In the genomic region with DNA sequence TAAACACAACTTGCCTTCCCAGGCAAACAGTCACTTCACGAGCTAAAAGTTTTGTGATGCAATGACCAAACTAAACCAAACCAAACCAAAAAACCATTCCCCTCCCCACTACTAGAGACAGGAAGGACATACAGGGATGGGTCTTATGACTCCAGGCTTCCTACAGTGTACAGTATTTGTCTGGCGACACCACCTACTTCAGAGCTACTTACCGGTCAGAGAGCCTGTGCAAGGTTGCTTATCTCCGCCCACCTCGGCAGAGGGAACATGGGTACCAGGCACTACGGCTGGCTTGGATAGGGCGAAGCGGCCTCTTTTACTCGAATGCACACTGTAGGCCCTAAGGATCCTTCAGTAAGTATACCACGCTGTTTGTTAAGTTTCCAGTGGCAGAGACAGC, we compare ENCODE assay signal across 8 mouse cellular contexts. TPM values are rescaled to one million over a fixed set of nuclear protein-coding genes. Genes with fewer than 3 reads are reported as not detected.
A peak's percentile ranks its signal among the peaks of the same experiment; 100 is the strongest.
DNase-seq lines count a peak whose midpoint lies in the region; ATAC-seq and TF ChIP-seq lines count a peak whose summit lies in the region.

No protein-coding gene starts in this region.

- peak overlapping the region; percentile 99 for H3K4me3 ChIP-seq in thymus, adult 2 months (ENCODE audit: control insufficient read depth, insufficient read depth, low read length)
- peak overlapping the region; percentile 98 for H3K4me3 ChIP-seq in embryonic facial prominence, embryonic 13.5 days
- peak overlapping the region; percentile 67 for H3K4me3 ChIP-seq in lung, embryonic 16.5 days (ENCODE audit: low read length)
- H3K4me3 ChIP-seq in stomach, embryonic 16.5 days (replicated peaks; ENCODE audit: low read length), result peak overlapping the region; percentile 94

- H3K4me2 ChIP-seq in embryonic facial prominence, embryonic 13.5 days, result peak overlapping the region; percentile 96
- H3K4me2 ChIP-seq in lung, embryonic 16.5 days (ENCODE audit: low read depth, low read length), result peak overlapping the region; percentile 88
- H3K4me2 ChIP-seq in stomach, embryonic 16.5 days (ENCODE audit: low read depth, low read length), result peak overlapping the region; percentile 94

- peak overlapping the region; percentile 97 for H3K9ac ChIP-seq in embryonic facial prominence, embryonic 13.5 days
- peak overlapping the region; percentile 93 for H3K9ac ChIP-seq in lung, embryonic 16.5 days (ENCODE audit: low read length)
- H3K9ac ChIP-seq in stomach, embryonic 16.5 days (ENCODE audit: low read length), result peak overlapping the region; percentile 100

- no peak for ATAC-seq in embryonic facial prominence, embryonic 13.5 days (ENCODE audit: insufficient number of reproducible peaks, insufficient read depth, low FRiP score, low TSS enrichment, low read depth)
- ATAC-seq in lung, embryonic 16.5 days (ENCODE audit: low read depth), result no peak
- ATAC-seq in stomach, embryonic 16.5 days (ENCODE audit: insufficient read depth, low FRiP score), result no peak

- no peak for TF ChIP-seq POLR2A in thymus, adult 2 months (IDR thresholded peaks at IDR 0.05; ENCODE audit: control insufficient read depth, extremely low read depth, insufficient read depth, low read length, poor library complexity)

- peaks cover 17% of the 10 kb centered on the region for H3K4me1 ChIP-seq in thymus, adult 2 months (replicated peaks; ENCODE audit: control insufficient read depth, insufficient read depth, low read length)
- peaks cover 34% of the 10 kb centered on the region for H3K4me1 ChIP-seq in embryonic facial prominence, embryonic 13.5 days
- peaks cover 16% of the 10 kb centered on the region for H3K4me1 ChIP-seq in lung, embryonic 16.5 days (replicated peaks; ENCODE audit: control insufficient read depth, insufficient read depth, low read length)
- H3K4me1 ChIP-seq in stomach, embryonic 16.5 days (ENCODE audit: control insufficient read depth, insufficient read depth, low read length), result peaks cover 15% of the 10 kb centered on the region

- under 1% methylated on average over 10 of the region's 10 CpGs for WGBS in thymus, adult 2 months
- WGBS in embryonic facial prominence, embryonic 13.5 days, result under 1% methylated on average over 10 of the region's 10 CpGs
- WGBS in lung, embryonic 16.5 days, result 0% methylated on average over 10 of the region's 10 CpGs
- 0% methylated on average over 10 of the region's 10 CpGs for WGBS in stomach, embryonic 16.5 days

- H3K27me3 ChIP-seq in thymus, adult 2 months (ENCODE audit: control insufficient read depth, insufficient read depth, low read length), result no peaks in the 10 kb centered on the region
- H3K27me3 ChIP-seq in embryonic facial prominence, embryonic 13.5 days, result no peaks in the 10 kb centered on the region
- H3K27me3 ChIP-seq in lung, embryonic 16.5 days (ENCODE audit: control insufficient read depth, insufficient read depth, low read depth, low read length), result no peaks in the 10 kb centered on the region
- H3K27me3 ChIP-seq in stomach, embryonic 16.5 days (ENCODE audit: control insufficient read depth, insufficient read depth, low read length), result no peaks in the 10 kb centered on the region

- H3K36me3 ChIP-seq in thymus, adult 2 months (ENCODE audit: control insufficient read depth, insufficient read depth, low read length), result peaks cover 18% of the 10 kb centered on the region
- H3K36me3 ChIP-seq in embryonic facial prominence, embryonic 13.5 days, result peaks cover 32% of the 10 kb centered on the region
- peaks cover 18% of the 10 kb centered on the region for H3K36me3 ChIP-seq in lung, embryonic 16.5 days (ENCODE audit: control insufficient read depth, insufficient read depth, low read length)
- peaks cover 7% of the 10 kb centered on the region for H3K36me3 ChIP-seq in stomach, embryonic 16.5 days (ENCODE audit: control insufficient read depth, insufficient read depth, low read length)

- no peak for DNase-seq in thymus, adult 2 months
- no peak for DNase-seq in thymus, postnatal 25 days
- DNase-seq in kidney, adult 11 months, result peak; percentile 36
- no peak for DNase-seq in gastrocnemius, postnatal 10 days
- DNase-seq in cerebellum, adult 18-20 months, result no peak

- TF ChIP-seq CTCF in thymus, adult 2 months (IDR thresholded peaks at IDR 0.05; ENCODE audit: borderline replicate concordance, control insufficient read depth, extremely low read depth, insufficient read depth, low read length, poor library complexity), result no peak

- H3K27ac ChIP-seq in thymus, adult 2 months (ENCODE audit: control insufficient read depth, insufficient read depth, low read length), result peak overlapping the region; percentile 53
- H3K27ac ChIP-seq in embryonic facial prominence, embryonic 13.5 days, result peak overlapping the region; percentile 98
- H3K27ac ChIP-seq in lung, embryonic 16.5 days (ENCODE audit: low read length), result peak overlapping the region; percentile 97
- peak overlapping the region; percentile 99 for H3K27ac ChIP-seq in stomach, embryonic 16.5 days (ENCODE audit: low read length)

- H3K9me3 ChIP-seq in embryonic facial prominence, embryonic 13.5 days, result no peaks in the 10 kb centered on the region
- H3K9me3 ChIP-seq in lung, embryonic 16.5 days (ENCODE audit: control insufficient read depth, low read length), result no peaks in the 10 kb centered on the region
- no peaks in the 10 kb centered on the region for H3K9me3 ChIP-seq in stomach, embryonic 16.5 days (replicated peaks; ENCODE audit: control insufficient read depth, low read length)

RNA-seq across cellular contexts. Expression of gene Ube2i, which starts 2.1 kb away (rescaled TPM):
- polyA plus RNA-seq in thymus, adult 2 months (2012; rRNA removed), result 304 and 316 TPM in 2 replicates
- polyA plus RNA-seq in embryonic facial prominence, embryonic 13.5 days (2015; fragmentation: Nextera tagmentation; extraction: Ambion mirVana), result 631 and 713 TPM in 2 replicates
- polyA plus RNA-seq in lung, embryonic 16.5 days (2015; fragmentation: Nextera tagmentation; extraction: Ambion mirVana), result 625 and 662 TPM in 2 replicates
- polyA plus RNA-seq in stomach, embryonic 16.5 days (2015; fragmentation: Nextera tagmentation; extraction: Ambion mirVana), result 441 and 478 TPM in 2 replicates
- total RNA-seq in gastrocnemius, postnatal 10 days (2021), result 100 to 1,000 TPM; 113 to 136 TPM

RNA-seq across cellular contexts. Expression of gene Baiap3, which starts 16.2 kb away (rescaled TPM):
- 56.5 and 60.9 TPM in 2 replicates for polyA plus RNA-seq in thymus, adult 2 months (2012; rRNA removed)
- polyA plus RNA-seq in embryonic facial prominence, embryonic 13.5 days (2015; fragmentation: Nextera tagmentation; extraction: Ambion mirVana), result 1.8 and 2.2 TPM in 2 replicates
- 1.3 and 1.6 TPM in 2 replicates for polyA plus RNA-seq in lung, embryonic 16.5 days (2015; fragmentation: Nextera tagmentation; extraction: Ambion mirVana)
- polyA plus RNA-seq in stomach, embryonic 16.5 days (2015; fragmentation: Nextera tagmentation; extraction: Ambion mirVana), result 4.3 and 5.2 TPM in 2 replicates
- total RNA-seq in gastrocnemius, postnatal 10 days (2021), result under 1 TPM; 0.26 to 0.59 TPM

RNA-seq across cellular contexts. Expression of gene Prss34, which starts 25.9 kb away (rescaled TPM):
- 1.2 and 1.3 TPM in 2 replicates for polyA plus RNA-seq in thymus, adult 2 months (2012; rRNA removed)
- 0.51 and 0.79 TPM in 2 replicates for polyA plus RNA-seq in embryonic facial prominence, embryonic 13.5 days (2015; fragmentation: Nextera tagmentation; extraction: Ambion mirVana)
- 0.80 and 0.82 TPM in 2 replicates for polyA plus RNA-seq in lung, embryonic 16.5 days (2015; fragmentation: Nextera tagmentation; extraction: Ambion mirVana)
- polyA plus RNA-seq in stomach, embryonic 16.5 days (2015; fragmentation: Nextera tagmentation; extraction: Ambion mirVana), result 1.3 and 1.4 TPM in 2 replicates
- total RNA-seq in gastrocnemius, postnatal 10 days (2021), result 1 to 10 TPM; 5.0 to 5.2 TPM

RNA-seq across cellular contexts. Expression of gene Tsr3, which starts 32.4 kb away (rescaled TPM):
- polyA plus RNA-seq in thymus, adult 2 months (2012; rRNA removed), result 38.0 and 40.9 TPM in 2 replicates
- polyA plus RNA-seq in embryonic facial prominence, embryonic 13.5 days (2015; fragmentation: Nextera tagmentation; extraction: Ambion mirVana), result 54.4 and 57.2 TPM in 2 replicates
- polyA plus RNA-seq in lung, embryonic 16.5 days (2015; fragmentation: Nextera tagmentation; extraction: Ambion mirVana), result 43.4 and 43.6 TPM in 2 replicates
- 35.8 and 37.1 TPM in 2 replicates for polyA plus RNA-seq in stomach, embryonic 16.5 days (2015; fragmentation: Nextera tagmentation; extraction: Ambion mirVana)
- 10 to 100 TPM; 21.0 to 21.3 TPM for total RNA-seq in gastrocnemius, postnatal 10 days (2021)

RNA-seq across cellular contexts. Expression of gene Gnptg, which starts 32.4 kb away (rescaled TPM):
- 39.8 and 47.7 TPM in 2 replicates for polyA plus RNA-seq in thymus, adult 2 months (2012; rRNA removed)
- polyA plus RNA-seq in embryonic facial prominence, embryonic 13.5 days (2015; fragmentation: Nextera tagmentation; extraction: Ambion mirVana), result 33.9 and 34.3 TPM in 2 replicates
- 48.3 and 51.2 TPM in 2 replicates for polyA plus RNA-seq in lung, embryonic 16.5 days (2015; fragmentation: Nextera tagmentation; extraction: Ambion mirVana)
- polyA plus RNA-seq in stomach, embryonic 16.5 days (2015; fragmentation: Nextera tagmentation; extraction: Ambion mirVana), result 39.9 and 40.9 TPM in 2 replicates
- total RNA-seq in gastrocnemius, postnatal 10 days (2021), result 10 to 100 TPM; 13.1 to 13.5 TPM
